Mouse (Mus musculus) E14TG2a.4 (cell line): ENCODE results near the gene Cyp2s1.

Source experiments
- H3K27me3 ChIP-seq: 2 replicates; pipeline ENCODE4 v1.6.1; 2014; ENCODE audit warnings: low read length, control low read depth; ENCODE audit not compliant: insufficient read depth
- H3K36me3 ChIP-seq: 2 replicates; pipeline ENCODE4 v1.6.1; 2014; ENCODE audit warnings: low read length, control low read depth; ENCODE audit not compliant: insufficient read depth
- H3K4me1 ChIP-seq: replicated peaks from 2 replicates; pipeline ENCODE4 v1.6.1; 2014; ENCODE audit warnings: low read depth, low read length, control low read depth
- H3K4me3 ChIP-seq: replicated peaks from 2 replicates; pipeline ENCODE4 v1.5.1; 2014; ENCODE audit warnings: mild to moderate bottlenecking, low read length
- H3K9me3 ChIP-seq: 2 replicates; pipeline ENCODE4 v1.6.1; 2014; ENCODE audit warnings: low read length, control low read depth
- CTCF ChIP-seq: conservative IDR thresholded peaks from 2 replicates; pipeline ENCODE4 v1.5.1; 2014; ENCODE audit warnings: low read length
- NANOG ChIP-seq: IDR thresholded peaks from 2 replicates; pipeline ENCODE4 v1.6.1; 2014; ENCODE audit warnings: borderline replicate concordance, low read length, mixed read lengths
- POU5F1 ChIP-seq: IDR thresholded peaks from 2 replicates; pipeline ENCODE4 v1.6.1; 2014; ENCODE audit warnings: low read length, borderline replicate concordance

Cyp2s1 gene

DNA sequence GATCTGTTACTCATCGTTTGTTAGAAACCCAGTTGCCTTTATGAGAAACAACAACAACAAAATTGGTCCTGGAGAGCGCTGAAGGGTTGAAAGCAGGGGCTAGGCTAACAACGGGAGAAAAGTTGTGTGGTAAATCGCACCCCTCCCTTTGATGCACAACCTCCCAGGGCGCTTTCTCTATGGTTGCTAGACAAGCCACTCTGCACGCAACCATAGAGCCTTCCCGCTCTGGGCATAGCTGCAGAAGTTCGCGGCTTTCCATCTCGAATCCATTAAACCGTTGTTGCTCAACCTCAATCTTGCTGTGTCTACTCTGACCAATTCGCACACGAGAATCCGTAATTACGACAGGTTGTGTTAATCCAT lies 61.3 kb downstream of the Cyp2s1 start:
- peaks cover 33% of the 10 kb centered on the region for H3K4me1 ChIP-seq
- peak overlapping the region; percentile 100 for H3K4me3 ChIP-seq
- TF ChIP-seq CTCF (no peak), POU5F1 (no peak), NANOG (no peak)
- H3K36me3 ChIP-seq, result peaks cover 30% of the 10 kb centered on the region
- no peaks in the 10 kb centered on the region for H3K9me3 ChIP-seq
- no peaks in the 10 kb centered on the region for H3K27me3 ChIP-seq

DNA sequence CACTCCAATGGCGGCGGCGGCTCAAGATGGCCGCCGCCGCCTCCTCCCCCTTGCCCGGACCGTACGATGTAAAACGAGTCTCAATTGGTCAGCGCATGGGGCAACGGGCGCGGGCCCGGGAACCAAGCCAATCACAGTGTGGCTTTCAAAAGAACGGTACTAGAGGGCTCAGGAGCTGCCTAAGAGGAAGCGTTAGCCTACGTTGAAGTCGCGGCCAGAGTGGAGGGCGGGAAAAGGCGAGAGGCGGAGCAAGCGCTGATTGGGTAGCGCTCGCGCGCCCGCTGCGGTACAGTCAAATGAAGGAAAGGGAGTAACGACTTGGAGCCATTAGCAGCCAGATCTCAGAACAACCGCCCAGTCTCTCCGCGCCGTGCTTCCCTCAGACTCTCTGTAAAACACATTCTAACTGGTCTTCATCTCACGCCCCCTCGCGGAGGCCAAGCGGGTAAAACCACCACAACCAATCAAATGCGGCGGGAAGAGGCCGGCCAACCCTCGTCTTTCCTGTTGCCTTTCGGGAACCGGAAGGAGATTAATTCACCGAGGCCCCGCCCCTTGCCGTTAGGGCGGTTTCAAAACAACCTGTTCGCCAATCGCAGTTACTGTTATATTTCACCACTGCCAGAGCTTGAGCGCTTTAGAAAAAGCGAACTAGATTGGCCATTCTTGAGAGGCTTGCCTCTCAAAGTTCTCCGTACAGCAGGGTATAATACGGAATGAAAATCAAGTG lies 61.8 kb downstream of the Cyp2s1 start, which contains the start of gene Hnrnpul1:
Gene Hnrnpul1 (minus strand): TSS at position 20 of the 730 bp plus-strand sequence.
- TF ChIP-seq NANOG, result no peak
- H3K36me3 ChIP-seq, result peaks cover 35% of the 10 kb centered on the region
- peak within 1 kb of the TSS; percentile 100 for H3K4me3 ChIP-seq
- H3K4me1 ChIP-seq, result peaks cover 35% of the 10 kb centered on the region
- H3K9me3 ChIP-seq, result no peaks in the 10 kb centered on the region
- H3K27me3 ChIP-seq, result no peaks in the 10 kb centered on the region

DNA sequence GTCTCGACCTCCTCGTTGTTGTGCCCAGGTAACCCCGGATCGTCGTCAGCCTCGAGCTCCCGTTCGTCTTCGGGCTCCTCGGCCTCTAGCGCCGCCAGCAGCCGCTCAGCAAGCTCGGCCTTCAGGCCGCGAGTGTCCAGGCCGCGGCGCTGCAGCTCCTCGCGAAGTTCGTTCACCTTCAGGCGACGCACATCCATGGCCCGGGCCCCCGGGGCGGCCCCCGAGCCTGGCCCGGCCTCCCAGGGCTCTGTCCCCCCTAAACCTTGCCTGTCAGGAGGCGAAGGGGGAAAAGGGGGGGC lies 62.3 kb downstream of the Cyp2s1 start:
- H3K9me3 ChIP-seq, result no peaks in the 10 kb centered on the region
- TF ChIP-seq POU5F1 (no peak), NANOG (no peak), CTCF (no peak)
- peak overlapping the region; percentile 100 for H3K4me3 ChIP-seq
- peaks cover 41% of the 10 kb centered on the region for H3K36me3 ChIP-seq
- H3K27me3 ChIP-seq, result no peaks in the 10 kb centered on the region
- H3K4me1 ChIP-seq, result peaks cover 40% of the 10 kb centered on the region

DNA sequence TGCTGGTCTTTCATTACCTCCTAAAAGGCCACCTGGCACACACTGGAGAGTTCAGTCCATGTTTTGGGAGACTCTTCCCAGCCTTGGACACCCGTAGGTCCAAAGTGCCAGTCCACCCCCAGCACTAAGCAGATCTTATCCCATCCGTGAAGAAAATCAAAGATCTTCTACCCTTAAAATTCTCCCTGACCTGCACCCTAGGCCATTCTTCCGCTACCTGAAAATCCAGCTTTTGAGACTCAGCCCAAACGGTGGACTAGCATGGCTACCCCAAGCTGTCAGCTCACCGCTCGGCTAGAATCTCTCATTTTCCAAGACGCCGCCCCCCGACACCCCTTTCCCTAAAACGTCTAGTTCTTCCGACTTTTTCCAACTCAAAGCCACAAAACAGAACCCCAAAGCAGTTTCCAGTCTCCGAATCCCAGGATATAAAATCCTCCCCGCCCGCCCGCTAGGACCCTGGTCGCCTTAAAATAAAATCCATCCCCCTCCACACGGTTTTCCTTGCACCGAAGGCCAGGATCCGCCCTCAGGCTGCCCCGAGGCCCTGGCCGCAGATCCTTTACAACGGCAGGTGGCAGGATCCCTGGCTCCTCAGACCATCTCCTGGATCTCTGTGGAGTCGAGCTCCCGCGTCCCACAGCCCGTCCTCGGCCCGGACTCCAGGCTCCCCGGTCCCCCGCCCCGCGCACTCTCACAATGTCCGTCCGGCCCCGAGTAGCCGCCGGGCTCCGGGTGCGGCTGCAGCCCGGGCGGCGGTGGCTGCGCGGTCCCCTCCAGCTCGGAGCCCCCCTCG lies 62.9 kb downstream of the Cyp2s1 start:
- Histone ChIP-seq H3K27me3 (no peaks in the 10 kb centered on the region), H3K4me1 (peaks cover 44% of the 10 kb centered on the region), H3K4me3 (peak overlapping the region; percentile 100), H3K9me3 (no peaks in the 10 kb centered on the region), H3K36me3 (peaks cover 46% of the 10 kb centered on the region)
- TF ChIP-seq CTCF, result no peak
- no peak for TF ChIP-seq NANOG
- TF ChIP-seq POU5F1, result no peak

DNA sequence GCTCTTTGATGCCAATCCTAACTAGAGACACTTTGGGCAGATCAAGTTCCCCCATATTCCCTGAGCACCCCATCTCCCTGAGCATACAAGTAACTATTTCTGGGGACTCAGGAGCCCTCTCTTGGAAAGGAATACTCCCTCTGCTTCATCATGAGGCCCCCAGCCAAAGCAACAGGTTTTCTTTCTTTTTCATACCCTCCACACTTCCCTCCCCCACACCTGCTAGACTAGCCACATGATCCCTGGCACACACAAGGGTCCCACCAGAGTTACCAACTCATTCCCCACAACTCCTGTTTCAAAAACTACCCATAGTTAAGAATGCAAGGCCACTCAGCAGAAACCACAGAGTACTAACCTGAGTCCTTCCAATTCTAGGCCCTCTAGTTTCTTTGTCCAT lies 63.6 kb downstream of the Cyp2s1 start:
- H3K9me3 ChIP-seq, result no peaks in the 10 kb centered on the region
- H3K36me3 ChIP-seq, result peaks cover 54% of the 10 kb centered on the region
- H3K27me3 ChIP-seq, result no peaks in the 10 kb centered on the region
- TF ChIP-seq CTCF (no peak), POU5F1 (no peak), NANOG (no peak)
- H3K4me1 ChIP-seq, result peaks cover 50% of the 10 kb centered on the region
- peak overlapping the region; percentile 100 for H3K4me3 ChIP-seq
